Comparison of ENCODE assay signal across 1 mouse cellular context in genomic region chr4:133240934-133241908, GRCm38 (mm10).
TF ChIP-seq lines count a peak whose summit lies in the region.

No protein-coding gene starts in this region.

TF ChIP-seq in C2C12, 6 proteins besides CTCF, POLR2A, EP300 and RAD21 (continued from another document):
- TF ChIP-seq FOSL1 (IDR thresholded peaks at IDR 0.05; ENCODE audit: insufficient read depth, low read length, poor library complexity, severe bottlenecking) (no peak), CEBPB (IDR thresholded peaks at IDR 0.05; ENCODE audit: low read depth) (no peak), MAX (IDR thresholded peaks at IDR 0.05) (no peak)
